Mouse (Mus musculus) midbrain, embryonic 15.5 days (tissue): ENCODE data around the gene Gm20696. TPM values are rescaled to one million over a fixed set of nuclear protein-coding genes. Genes with fewer than 3 reads are reported as not detected.

ENCODE experiments used
- ATAC-seq: fragments of 200-750 bp; cut with Nextera tagmentation; replicated peaks from 2 replicates; pipeline ENCODE4 v1.8.0; 2017; ENCODE audit warnings: moderate TSS enrichment
- H3K27ac ChIP-seq: fragments of 300-500 bp; sonication (generic); 2 replicates; pipeline ENCODE4 v1.5.1; 2015; ENCODE audit warnings: mild to moderate bottlenecking, inconsistent platforms
- H3K27me3 ChIP-seq: fragments of 300-500 bp; sonication (generic); replicated peaks from 2 replicates; pipeline ENCODE4 v1.6.1; 2015; ENCODE audit warnings: inconsistent platforms
- H3K36me3 ChIP-seq: fragments of 300-500 bp; sonication (generic); replicated peaks from 2 replicates; pipeline ENCODE4 v1.6.1; 2015; ENCODE audit warnings: inconsistent platforms
- H3K4me1 ChIP-seq: fragments of 300-500 bp; sonication (generic); 2 replicates; pipeline ENCODE4 v1.6.1; 2015; ENCODE audit warnings: inconsistent platforms
- H3K4me2 ChIP-seq: fragments of 300-500 bp; sonication (generic); 2 replicates; pipeline ENCODE4 v1.6.1; 2015; ENCODE audit warnings: inconsistent platforms, mild to moderate bottlenecking, moderate library complexity
- H3K4me3 ChIP-seq: fragments of 300-500 bp; sonication (generic); 2 replicates; pipeline ENCODE4 v1.5.1; 2015; ENCODE audit warnings: mild to moderate bottlenecking, inconsistent platforms
- H3K9ac ChIP-seq: fragments of 300-500 bp; sonication (generic); 2 replicates; pipeline ENCODE4 v1.6.1; 2015; ENCODE audit warnings: mild to moderate bottlenecking, inconsistent platforms
- H3K9me3 ChIP-seq: fragments of 300-500 bp; sonication (generic); 2 replicates; pipeline ENCODE4 v1.6.1; 2016; ENCODE audit warnings: inconsistent platforms
- WGBS: fragments of 180-500 bp; shearing (Covaris S2); methylation state at CpG from one replicate; pipeline ENCODE4 v1.1.7; 2015; ENCODE audit warnings: mixed read lengths; 5-methylcytosine and 5-hydroxymethylcytosine counted together
- polyA plus RNA-seq: library from polyadenylated mRNA; unstranded; fragments of >200 nt; fragmentation: Nextera tagmentation; extraction: Ambion mirVana; gene quantifications from 2 replicates; pipeline ENCODE4 v1.2.1, GENCODE M21; 2015

Gene Gm20696
- polyA plus RNA-seq, 1 experiment from 2014 or later = 2.9 TPM

DNA sequence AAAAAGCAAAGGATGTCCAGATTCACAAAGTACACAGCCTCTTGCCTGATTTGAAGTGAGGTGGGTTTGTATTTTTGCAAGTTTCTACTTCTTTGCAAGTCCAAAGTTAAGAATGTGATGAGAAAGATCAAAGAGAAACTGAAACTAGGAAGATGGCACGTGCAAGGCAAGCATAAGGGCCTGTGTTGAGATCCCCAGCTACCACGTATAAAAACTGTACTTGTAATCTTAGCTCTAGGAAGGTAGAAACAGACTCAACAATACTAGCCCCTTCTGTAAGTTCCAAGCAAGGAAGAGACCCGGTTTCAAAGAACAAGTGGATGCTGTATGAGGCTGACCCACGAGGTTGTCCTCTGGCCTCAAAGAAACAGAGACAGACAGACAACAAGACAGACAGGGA, 234.7 kb downstream of the Gm20696 start:
- Histone ChIP-seq H3K4me2 (no peak overlapping the region), H3K9me3 (no peaks in the 10 kb centered on the region), H3K36me3 (no peaks in the 10 kb centered on the region), H3K9ac (no peak overlapping the region), H3K27ac (no peak overlapping the region), H3K27me3 (no peaks in the 10 kb centered on the region), H3K4me1 (peaks cover 8% of the 10 kb centered on the region), H3K4me3 (no peak overlapping the region)
- WGBS = 68% methylated on average over 4 of the region's 4 CpGs
- no peak for ATAC-seq

DNA sequence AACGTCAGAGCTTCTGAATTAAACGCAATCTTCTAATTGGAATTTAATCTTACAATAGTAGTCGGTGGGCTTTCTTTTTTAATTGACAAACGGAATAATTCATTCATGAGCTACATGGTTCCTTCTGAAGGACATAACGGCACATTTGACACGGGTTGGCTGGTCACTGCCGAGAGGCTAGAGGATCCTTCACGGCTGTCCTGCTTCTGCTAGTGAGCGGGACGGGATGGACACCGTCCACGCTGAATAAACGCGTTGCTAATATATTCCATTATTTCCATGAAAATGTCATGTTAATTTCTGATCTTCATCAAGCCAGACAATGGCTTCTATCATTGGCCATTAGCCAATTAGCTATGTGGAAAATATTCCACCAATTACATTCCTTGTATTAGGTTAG, 236.0 kb downstream of the Gm20696 start:
- peaks cover 8% of the 10 kb centered on the region for H3K4me1 ChIP-seq
- H3K36me3 ChIP-seq = no peaks in the 10 kb centered on the region
- H3K27me3 ChIP-seq = no peaks in the 10 kb centered on the region
- no peak overlapping the region for H3K4me3 ChIP-seq
- no peak for ATAC-seq
- no peak overlapping the region for H3K9ac ChIP-seq
- 44% methylated on average over 14 of the region's 14 CpGs for WGBS
- H3K9me3 ChIP-seq = no peaks in the 10 kb centered on the region
- H3K4me2 ChIP-seq = peak overlapping the region; percentile 37
- no peak overlapping the region for H3K27ac ChIP-seq

DNA sequence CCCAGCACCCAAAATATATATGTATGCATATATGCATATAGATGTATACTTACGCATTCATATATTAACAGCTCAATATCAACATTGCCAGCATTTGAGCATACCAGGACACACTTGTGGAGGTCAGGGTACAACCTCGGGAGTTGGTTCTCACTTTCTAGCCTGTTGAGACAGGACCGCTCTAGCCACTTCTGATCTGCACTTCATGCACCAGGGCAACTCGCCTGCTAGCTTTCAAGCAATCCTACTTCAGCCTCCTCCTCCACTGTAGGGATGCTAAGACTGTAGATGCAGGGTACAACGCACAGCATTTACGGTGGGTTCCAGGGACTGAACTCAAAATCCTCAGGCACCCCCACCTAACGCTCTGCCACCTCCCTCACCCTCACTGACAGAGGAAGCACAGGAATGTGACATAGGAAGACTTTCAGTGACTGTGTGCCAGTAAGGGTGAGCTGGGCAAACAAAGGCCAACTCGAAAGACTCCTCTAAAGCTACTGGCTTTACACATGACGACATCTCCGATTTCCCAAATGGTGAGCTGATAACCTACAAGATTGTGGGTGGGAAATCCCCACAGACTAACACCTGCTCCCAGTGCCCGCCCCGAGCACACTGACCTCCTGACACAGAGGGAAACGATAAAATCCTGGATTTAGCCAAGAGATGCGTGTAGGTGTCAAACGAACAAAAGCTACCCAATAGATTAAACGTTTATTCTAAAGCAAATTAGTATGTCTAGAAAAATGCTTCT, 237.0 kb downstream of the Gm20696 start:
- WGBS = 73% methylated on average over 16 of the region's 16 CpGs
- H3K27me3 ChIP-seq = no peaks in the 10 kb centered on the region
- no peaks in the 10 kb centered on the region for H3K36me3 ChIP-seq
- H3K27ac ChIP-seq = no peak overlapping the region
- H3K9ac ChIP-seq = no peak overlapping the region
- H3K4me3 ChIP-seq = no peak overlapping the region
- H3K4me2 ChIP-seq = no peak overlapping the region
- H3K9me3 ChIP-seq = no peaks in the 10 kb centered on the region
- peaks cover 8% of the 10 kb centered on the region for H3K4me1 ChIP-seq
- ATAC-seq = no peak

DNA sequence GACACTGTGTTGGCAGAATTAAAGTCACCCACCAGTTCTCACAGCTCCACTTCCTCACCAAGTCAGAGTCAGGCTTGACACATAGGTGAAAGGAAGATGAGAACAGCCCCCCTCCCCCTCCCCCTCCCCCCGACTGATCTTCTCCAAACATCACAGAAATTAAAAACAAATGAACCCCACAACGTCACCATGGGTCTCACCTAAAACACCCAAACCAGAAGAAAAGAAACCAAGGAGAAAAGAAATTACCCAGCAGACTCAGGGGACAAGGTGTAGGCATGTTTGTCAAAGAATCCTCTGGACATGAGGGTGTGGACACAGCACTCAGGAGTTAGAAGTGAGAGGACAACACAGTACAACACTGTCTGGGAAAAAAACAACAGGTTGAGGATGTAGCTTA, 237.6 kb downstream of the Gm20696 start:
- Histone ChIP-seq H3K27me3 (no peaks in the 10 kb centered on the region), H3K4me1 (peaks cover 8% of the 10 kb centered on the region), H3K36me3 (no peaks in the 10 kb centered on the region), H3K9ac (no peak overlapping the region), H3K27ac (no peak overlapping the region), H3K9me3 (no peaks in the 10 kb centered on the region), H3K4me2 (no peak overlapping the region), H3K4me3 (no peak overlapping the region)
- ATAC-seq = no peak
- WGBS = 69% methylated on average over 2 of the region's 2 CpGs

DNA sequence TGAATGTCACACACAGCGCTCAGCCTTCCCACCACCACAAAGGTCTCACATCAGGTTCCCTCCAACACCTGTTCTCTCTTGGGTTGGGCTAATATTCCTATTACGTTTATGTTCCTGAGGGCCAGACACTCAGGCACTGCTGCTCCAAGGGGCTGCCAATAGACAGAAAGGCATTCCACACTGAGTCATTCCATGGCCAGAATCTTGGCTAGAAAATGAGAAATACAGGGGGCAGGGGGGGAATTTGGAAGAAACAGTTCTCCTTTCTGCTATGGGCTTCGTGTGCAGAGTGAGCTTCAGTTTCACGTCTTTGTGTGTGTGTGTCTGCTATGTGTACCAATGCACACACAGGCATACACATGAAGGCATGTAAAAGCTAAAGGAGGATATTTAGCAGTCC, 239.3 kb downstream of the Gm20696 start:
- WGBS = 86% methylated on average over 4 of the region's 4 CpGs
- ATAC-seq = no peak

DNA sequence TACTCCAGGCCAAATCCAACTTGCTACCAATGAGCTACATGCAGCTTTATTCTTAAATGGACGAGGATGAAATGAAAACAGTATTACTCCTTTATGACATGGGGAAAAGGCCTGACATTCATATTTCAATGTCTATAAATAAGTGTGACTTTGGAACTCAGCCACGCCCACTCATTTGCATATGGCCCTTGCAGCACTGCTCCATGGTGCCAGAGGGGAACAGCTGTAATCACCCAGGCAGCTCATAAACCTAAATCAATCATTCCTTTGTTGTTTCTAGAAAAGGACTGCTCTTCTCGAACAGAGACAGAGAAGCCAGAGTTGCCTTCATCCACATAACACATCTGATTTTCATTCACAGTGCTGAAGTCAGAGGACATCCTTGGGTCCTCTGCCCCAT, 241.6 kb downstream of the Gm20696 start:
- no peak overlapping the region for H3K27ac ChIP-seq
- no peaks in the 10 kb centered on the region for H3K27me3 ChIP-seq
- H3K9ac ChIP-seq = no peak overlapping the region
- H3K4me2 ChIP-seq = no peak overlapping the region
- no peak overlapping the region for H3K4me3 ChIP-seq
- H3K9me3 ChIP-seq = no peaks in the 10 kb centered on the region
- ATAC-seq = no peak
- no peaks in the 10 kb centered on the region for H3K36me3 ChIP-seq
- peaks cover 5% of the 10 kb centered on the region for H3K4me1 ChIP-seq
- WGBS = 64% methylated on average over 3 of the region's 3 CpGs

More for the DNA sequence above, 239.3 kb downstream of the Gm20696 start:
- no peaks in the 10 kb centered on the region for H3K36me3 ChIP-seq
- no peak overlapping the region for H3K4me3 ChIP-seq
- no peaks in the 10 kb centered on the region for H3K9me3 ChIP-seq
- H3K27ac ChIP-seq = no peak overlapping the region
- peaks cover 7% of the 10 kb centered on the region for H3K4me1 ChIP-seq
- no peak overlapping the region for H3K4me2 ChIP-seq
- H3K9ac ChIP-seq = no peak overlapping the region
- H3K27me3 ChIP-seq = no peaks in the 10 kb centered on the region

DNA sequence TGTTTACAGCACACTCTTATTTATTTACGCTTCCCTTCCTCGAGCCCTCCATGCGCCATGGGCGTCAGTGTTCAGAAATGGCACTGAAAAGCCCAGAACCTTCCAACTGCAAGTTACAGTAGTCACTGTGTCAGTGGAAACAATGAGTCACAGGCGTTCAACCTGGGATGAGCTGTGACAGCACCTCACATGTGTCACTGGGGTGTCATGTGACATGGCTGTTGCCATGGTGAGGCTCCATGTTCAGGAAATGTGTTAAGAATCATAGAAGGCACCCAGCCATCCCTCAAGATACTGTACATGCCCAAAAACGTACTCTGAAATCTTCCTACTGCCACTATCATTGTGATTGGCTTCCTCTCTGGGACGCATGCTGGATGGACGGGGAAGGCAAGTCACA, 245.9 kb downstream of the Gm20696 start:
- Histone ChIP-seq H3K4me1 (no peaks in the 10 kb centered on the region), H3K9ac (no peak overlapping the region), H3K27ac (no peak overlapping the region), H3K36me3 (no peaks in the 10 kb centered on the region), H3K9me3 (no peaks in the 10 kb centered on the region), H3K4me3 (no peak overlapping the region), H3K4me2 (no peak overlapping the region), H3K27me3 (no peaks in the 10 kb centered on the region)
- WGBS = 85% methylated on average over 8 of the region's 8 CpGs
- no peak for ATAC-seq

DNA sequence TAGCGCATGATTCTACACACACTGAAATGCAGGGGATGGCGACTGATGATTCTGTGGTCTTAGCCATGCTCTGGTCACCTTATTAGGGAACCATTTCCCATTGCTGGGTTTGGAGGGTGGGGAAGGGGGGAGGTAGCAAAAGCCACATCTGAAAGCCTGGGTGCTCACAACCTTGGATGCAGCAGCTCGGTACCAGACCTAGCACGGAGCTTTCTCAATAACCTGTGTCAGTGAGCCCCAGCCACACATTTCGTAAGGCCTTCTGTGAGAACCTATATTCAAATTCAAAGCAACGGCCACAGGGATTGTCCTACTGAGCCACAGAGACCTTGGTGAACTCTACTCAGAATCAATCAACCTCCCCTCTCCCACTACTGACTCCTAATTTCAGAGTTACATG, 254.0 kb downstream of the Gm20696 start:
- no peak for ATAC-seq
- no peaks in the 10 kb centered on the region for H3K9me3 ChIP-seq
- H3K4me2 ChIP-seq = no peak overlapping the region
- no peaks in the 10 kb centered on the region for H3K36me3 ChIP-seq
- no peak overlapping the region for H3K9ac ChIP-seq
- H3K4me3 ChIP-seq = no peak overlapping the region
- no peak overlapping the region for H3K27ac ChIP-seq
- WGBS = 91% methylated on average over 6 of the region's 6 CpGs
- no peaks in the 10 kb centered on the region for H3K4me1 ChIP-seq
- H3K27me3 ChIP-seq = no peaks in the 10 kb centered on the region

DNA sequence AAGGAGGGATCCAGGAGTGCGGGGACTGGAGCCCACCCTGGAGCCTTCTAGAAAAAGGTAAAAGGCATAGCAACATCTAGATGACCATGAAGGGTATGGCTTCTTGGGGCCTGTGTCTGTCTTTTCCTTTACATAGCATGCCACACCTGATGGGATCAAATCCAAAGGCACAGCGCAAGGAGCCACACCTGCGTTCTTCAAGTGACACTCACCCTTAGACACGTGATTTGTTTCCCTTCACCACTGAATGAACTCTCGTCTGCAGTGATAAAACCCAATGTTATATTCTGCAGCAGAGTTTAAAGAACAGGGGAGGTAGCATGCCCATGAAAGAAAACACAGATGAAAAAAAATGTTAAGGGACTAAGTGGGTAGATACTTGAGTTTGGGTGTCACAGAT, 257.0 kb downstream of the Gm20696 start:
- Histone ChIP-seq H3K9me3 (no peaks in the 10 kb centered on the region), H3K27ac (no peak overlapping the region), H3K9ac (no peak overlapping the region), H3K4me1 (peaks cover 4% of the 10 kb centered on the region; the same call in 1 of the 2 replicates), H3K36me3 (no peaks in the 10 kb centered on the region), H3K27me3 (no peaks in the 10 kb centered on the region), H3K4me3 (no peak overlapping the region), H3K4me2 (no peak overlapping the region)
- 92% methylated on average over 5 of the region's 5 CpGs for WGBS
- no peak for ATAC-seq

DNA sequence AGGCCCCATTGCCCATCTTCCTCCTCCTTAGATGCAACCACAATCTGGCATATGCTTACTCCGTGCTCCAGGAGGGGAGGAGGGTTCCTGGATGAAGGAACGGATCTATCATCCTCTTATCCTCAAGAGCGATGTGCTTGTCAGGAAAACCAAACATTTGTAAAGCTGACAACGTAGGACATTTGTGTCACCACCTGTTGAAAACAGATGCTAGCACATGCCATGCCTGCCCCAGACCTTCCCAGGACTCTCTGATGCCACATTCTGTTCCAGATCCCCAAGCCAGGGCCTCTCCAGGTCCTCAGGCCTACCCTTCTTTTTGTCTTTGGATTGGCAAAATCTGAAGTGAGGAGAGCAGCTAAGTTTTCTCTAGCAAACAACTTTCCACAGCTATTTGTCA, 257.7 kb downstream of the Gm20696 start:
- ATAC-seq = no peak
- Histone ChIP-seq H3K4me1 (peaks cover 5% of the 10 kb centered on the region; the same call in 1 of the 2 replicates), H3K36me3 (no peaks in the 10 kb centered on the region), H3K9ac (no peak overlapping the region), H3K27me3 (no peaks in the 10 kb centered on the region), H3K4me3 (no peak overlapping the region), H3K9me3 (no peaks in the 10 kb centered on the region), H3K4me2 (no peak overlapping the region), H3K27ac (no peak overlapping the region)
- 92% methylated on average over 4 of the region's 4 CpGs for WGBS

DNA sequence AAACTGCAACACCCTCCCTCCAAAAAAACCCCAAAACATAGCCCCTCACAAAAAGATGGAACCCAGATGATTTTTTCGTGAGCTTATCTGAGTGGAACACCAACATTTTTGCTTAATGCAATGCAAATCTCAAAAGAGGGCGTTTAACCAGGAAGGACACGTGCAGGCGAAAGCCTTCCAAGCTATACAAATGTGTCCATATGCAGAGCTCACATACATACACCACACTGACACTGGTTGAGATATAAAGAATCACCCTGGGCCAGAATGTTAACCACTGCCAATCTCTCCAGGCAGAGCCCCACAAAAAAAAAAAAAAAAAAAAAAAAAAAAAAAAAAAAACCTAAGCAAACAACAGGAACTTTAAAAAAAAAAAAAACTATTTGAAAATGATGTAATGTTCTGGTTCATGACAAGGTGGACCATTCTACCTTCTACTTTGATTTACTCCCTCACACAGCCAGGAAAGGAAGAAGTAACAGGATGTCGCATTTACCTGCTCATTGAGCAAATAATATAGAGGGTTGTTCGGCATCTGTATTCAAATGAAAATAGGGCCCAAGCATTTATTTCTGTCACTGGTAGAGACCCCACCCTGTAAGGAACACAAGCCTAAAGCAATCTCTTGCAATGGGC, 262.7 kb downstream of the Gm20696 start:
- no peak overlapping the region for H3K27ac ChIP-seq
- ATAC-seq = no peak
- H3K4me3 ChIP-seq = no peak overlapping the region
- H3K27me3 ChIP-seq = no peaks in the 10 kb centered on the region
- no peak overlapping the region for H3K4me2 ChIP-seq
- H3K4me1 ChIP-seq = peaks cover 5% of the 10 kb centered on the region; the same call in 1 of the 2 replicates
- H3K36me3 ChIP-seq = no peaks in the 10 kb centered on the region
- H3K9me3 ChIP-seq = no peaks in the 10 kb centered on the region
- 76% methylated on average over 6 of the region's 6 CpGs for WGBS
- no peak overlapping the region for H3K9ac ChIP-seq

DNA sequence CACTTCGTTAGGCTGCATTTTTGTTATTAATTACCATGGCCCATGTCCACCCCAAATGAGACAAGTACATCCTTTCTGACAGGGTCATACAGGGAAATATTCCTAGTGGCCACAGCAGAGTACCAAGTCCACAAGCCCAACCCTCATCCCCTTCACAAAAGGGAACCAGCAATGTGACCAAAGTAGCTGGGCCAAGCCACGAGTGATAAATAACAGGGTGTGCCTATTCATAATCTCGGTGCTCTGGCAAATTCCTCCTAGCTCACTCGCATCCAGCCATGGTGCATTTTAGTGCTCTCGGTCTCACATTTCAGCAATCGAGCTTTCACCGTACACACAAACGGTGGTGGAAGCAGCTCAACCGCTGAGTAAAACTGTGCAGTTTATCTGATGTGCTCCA, 263.7 kb downstream of the Gm20696 start:
- no peak overlapping the region for H3K27ac ChIP-seq
- no peak overlapping the region for H3K9ac ChIP-seq
- H3K36me3 ChIP-seq = no peaks in the 10 kb centered on the region
- no peaks in the 10 kb centered on the region for H3K27me3 ChIP-seq
- peaks cover 5% of the 10 kb centered on the region; the same call in 1 of the 2 replicates for H3K4me1 ChIP-seq
- no peak overlapping the region for H3K4me3 ChIP-seq
- ATAC-seq = no peak
- 78% methylated on average over 9 of the region's 9 CpGs for WGBS
- no peak overlapping the region for H3K4me2 ChIP-seq
- no peaks in the 10 kb centered on the region for H3K9me3 ChIP-seq

DNA sequence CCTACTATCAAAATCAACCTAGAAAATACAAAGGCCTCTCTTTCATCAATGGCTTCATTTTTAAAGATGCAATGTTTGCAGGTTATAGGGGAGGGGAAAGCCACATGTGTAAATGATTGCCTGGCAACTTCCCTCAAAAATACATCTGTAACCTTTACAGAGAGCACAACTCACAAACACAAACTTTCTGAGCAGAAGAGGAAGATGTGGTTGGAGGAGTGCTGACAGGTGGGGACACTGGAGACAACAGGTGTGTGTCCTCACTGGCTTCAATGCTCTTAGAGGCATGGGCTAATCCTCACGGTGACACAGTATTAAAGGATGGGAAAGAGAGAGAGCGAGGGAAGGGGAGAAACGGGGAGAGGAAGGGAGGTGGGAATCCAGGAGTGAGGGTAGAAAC, 264.2 kb downstream of the Gm20696 start:
- WGBS = 66% methylated on average over 3 of the region's 3 CpGs
- no peaks in the 10 kb centered on the region for H3K27me3 ChIP-seq
- no peak for ATAC-seq
- no peak overlapping the region for H3K4me3 ChIP-seq
- no peak overlapping the region for H3K4me2 ChIP-seq
- peaks cover 5% of the 10 kb centered on the region; the same call in 1 of the 2 replicates for H3K4me1 ChIP-seq
- no peak overlapping the region for H3K27ac ChIP-seq
- H3K9ac ChIP-seq = no peak overlapping the region
- H3K9me3 ChIP-seq = no peaks in the 10 kb centered on the region
- no peaks in the 10 kb centered on the region for H3K36me3 ChIP-seq
